Comparison of ENCODE assay signal across 26 mouse cellular contexts in the genomic region with DNA sequence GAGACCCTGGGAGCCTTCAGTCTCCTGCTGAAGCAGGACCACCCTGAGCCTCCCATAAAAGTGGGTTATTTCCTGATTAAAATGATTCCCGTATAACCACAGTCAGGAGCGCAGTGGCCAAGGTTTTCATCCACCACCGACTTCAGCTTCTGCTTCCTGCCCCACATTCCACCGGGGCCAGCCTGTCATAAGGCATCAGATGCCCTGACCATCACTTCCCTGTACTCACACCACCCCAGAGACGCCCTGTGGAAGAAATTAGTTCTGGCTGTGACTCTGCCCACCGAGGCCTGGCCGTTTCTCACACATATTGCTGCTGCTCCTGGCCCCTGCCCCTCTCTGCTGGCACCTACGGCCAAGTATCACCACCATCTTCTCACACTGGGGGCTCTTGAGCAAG. TPM values are rescaled to one million over a fixed set of nuclear protein-coding genes. Genes with fewer than 3 reads are reported as not detected.
DNase-seq lines count a peak whose midpoint lies in the region; ATAC-seq lines count a peak whose summit lies in the region.
"Had no signal": no experiment of that assay in that cellular context is flagged by ENCODE, and none has a peak within 500 bp of the region (broad histone marks: within the 10 kb centered on the region; RNA-seq: fewer than 3 reads in every experiment).

No protein-coding gene starts in this region.

- H3K4me2 ChIP-seq in kidney, embryonic 15.5 days: no peak overlapping the region
- H3K4me2 ChIP-seq in embryonic facial prominence, embryonic 15.5 days (replicated peaks): no peak overlapping the region
- no peak overlapping the region for H3K4me2 ChIP-seq in hindbrain, embryonic 12.5 days (replicated peaks)
- H3K4me2 ChIP-seq: embryonic facial prominence, embryonic 12.5 days; forebrain, embryonic 12.5 days; forebrain, embryonic 15.5 days; heart, embryonic 13.5 days; hindbrain, embryonic 15.5 days had no signal

- H3K27me3 ChIP-seq in kidney, embryonic 15.5 days: no peaks in the 10 kb centered on the region
- H3K27me3 ChIP-seq in embryonic facial prominence, embryonic 15.5 days: no peaks in the 10 kb centered on the region
- no peaks in the 10 kb centered on the region for H3K27me3 ChIP-seq in hindbrain, embryonic 12.5 days
- H3K27me3 ChIP-seq: forebrain, embryonic 12.5 days; forebrain, embryonic 15.5 days; hindbrain, embryonic 15.5 days had no signal

- H3K27ac ChIP-seq in kidney, embryonic 15.5 days: no peak overlapping the region
- H3K27ac ChIP-seq in embryonic facial prominence, embryonic 15.5 days (replicated peaks): no peak overlapping the region
- H3K27ac ChIP-seq in hindbrain, embryonic 12.5 days: no peak overlapping the region
- H3K27ac ChIP-seq: embryonic facial prominence, embryonic 12.5 days; forebrain, embryonic 12.5 days; forebrain, embryonic 15.5 days; heart, embryonic 13.5 days; hindbrain, embryonic 15.5 days had no signal

- peaks cover 33% of the 10 kb centered on the region for H3K36me3 ChIP-seq in kidney, embryonic 15.5 days
- H3K36me3 ChIP-seq in embryonic facial prominence, embryonic 15.5 days: 0 out of 2 replicates have a peak, but pooled peaks cover 10% of the 10 kb centered on the region
- H3K36me3 ChIP-seq in hindbrain, embryonic 12.5 days: no peaks in the 10 kb centered on the region
- H3K36me3 ChIP-seq: forebrain, embryonic 12.5 days; forebrain, embryonic 15.5 days; G1E; hindbrain, embryonic 15.5 days had no signal

- WGBS in kidney, embryonic 15.5 days: 79% methylated on average over 8 of the region's 8 CpGs
- 55% methylated on average over 8 of the region's 8 CpGs for WGBS in embryonic facial prominence, embryonic 15.5 days
- 66% methylated on average over 8 of the region's 8 CpGs for WGBS in hindbrain, embryonic 12.5 days

- no peak overlapping the region for H3K9ac ChIP-seq in kidney, embryonic 15.5 days
- H3K9ac ChIP-seq in embryonic facial prominence, embryonic 15.5 days: no peak overlapping the region
- H3K9ac ChIP-seq in hindbrain, embryonic 12.5 days: no peak overlapping the region
- H3K9ac ChIP-seq: embryonic facial prominence, embryonic 12.5 days; forebrain, embryonic 12.5 days; forebrain, embryonic 15.5 days; heart, embryonic 13.5 days; hindbrain, embryonic 15.5 days had no signal

- DNase-seq in kidney, postnatal 10 days: peak; percentile 25
- peak; percentile 25 for DNase-seq in retina, embryonic 14.5 days (ENCODE audit: low spot score)
- no peak for DNase-seq in thymus, postnatal 10 days (ENCODE audit: low spot score in 2 of 2)
- no peak for DNase-seq in kidney, adult 11 months
- DNase-seq: adrenal gland, adult 2 months; adrenal gland, postnatal 14 days; B cell, adult 2 months; cerebellum, adult 11-12 months; cerebellum, adult 8-10 months; cerebellum, postnatal 10 days; cerebellum, postnatal 36 days; gastrocnemius, postnatal 10 days; gastrocnemius, postnatal 36 days; heart, adult 18-20 months; heart, postnatal 14 days; heart, postnatal 4 days had no signal

- H3K4me3 ChIP-seq in kidney, embryonic 15.5 days (replicated peaks): no peak overlapping the region
- H3K4me3 ChIP-seq in embryonic facial prominence, embryonic 15.5 days (replicated peaks): no peak overlapping the region
- H3K4me3 ChIP-seq in hindbrain, embryonic 12.5 days: no peak overlapping the region
- H3K4me3 ChIP-seq: embryonic facial prominence, embryonic 12.5 days; erythroblast, embryonic 14.5 days; forebrain, embryonic 12.5 days; forebrain, embryonic 15.5 days; heart, embryonic 13.5 days; hindbrain, embryonic 15.5 days had no signal

- no peaks in the 10 kb centered on the region for H3K9me3 ChIP-seq in kidney, embryonic 15.5 days (replicated peaks)
- H3K9me3 ChIP-seq in embryonic facial prominence, embryonic 15.5 days (replicated peaks): no peaks in the 10 kb centered on the region
- H3K9me3 ChIP-seq in hindbrain, embryonic 12.5 days (replicated peaks): no peaks in the 10 kb centered on the region
- H3K9me3 ChIP-seq: embryonic facial prominence, embryonic 12.5 days; forebrain, embryonic 12.5 days; forebrain, embryonic 15.5 days; heart, embryonic 13.5 days; hindbrain, embryonic 15.5 days had no signal

- ATAC-seq in kidney, embryonic 15.5 days (replicated peaks; ENCODE audit: low FRiP score): no peak
- peak; percentile 16; the same call in 1 of the 2 replicates for ATAC-seq in embryonic facial prominence, embryonic 15.5 days (ENCODE audit: insufficient number of reproducible peaks, low FRiP score, low TSS enrichment, low read depth)
- ATAC-seq in hindbrain, embryonic 12.5 days (ENCODE audit: low FRiP score): no peak
- ATAC-seq: forebrain, embryonic 15.5 days had no signal

- peaks cover 5% of the 10 kb centered on the region for H3K4me1 ChIP-seq in kidney, embryonic 15.5 days
- H3K4me1 ChIP-seq in embryonic facial prominence, embryonic 15.5 days: peaks cover 6% of the 10 kb centered on the region
- no peaks in the 10 kb centered on the region for H3K4me1 ChIP-seq in hindbrain, embryonic 12.5 days
- H3K4me1 ChIP-seq: forebrain, embryonic 12.5 days; forebrain, embryonic 15.5 days; hindbrain, embryonic 15.5 days had no signal

RNA-seq across cellular contexts. Expression of a gene that starts 58.4 kb away (rescaled TPM):
- polyA plus RNA-seq in kidney, embryonic 15.5 days (2015; fragmentation: Nextera tagmentation; extraction: Ambion mirVana): 24.9 and 26.2 TPM in 2 replicates
- polyA plus RNA-seq in embryonic facial prominence, embryonic 15.5 days (2015; fragmentation: Nextera tagmentation; extraction: Ambion mirVana): 18.5 and 19.2 TPM in 2 replicates
- 8.1 and 11.7 TPM in 2 replicates for polyA plus RNA-seq in hindbrain, embryonic 12.5 days (2016; fragmentation: Nextera tagmentation; extraction: Ambion mirVana)
- polyA plus RNA-seq: G1E had no signal

Comparison
In these comparisons a context has a peak if more than half of its experiments do, and no peak if none do; other contexts are left out.
1. DNase-seq: peak in kidney, postnatal 10 days (single experiment) and retina, embryonic 14.5 days (single experiment); none in thymus, postnatal 10 days (0 of 2) and kidney, adult 11 months (single experiment).